Mouse (Mus musculus) embryo, embryonic 11.5 days (tissue): ENCODE measurements at regions not wholly inside any gene's neighbourhood (a gene's known extent, or its start where the extent isn't known, plus 50 kb on each side); places are given as distances from the start of the nearest gene placed in this dataset.
"Not testable (repeated sequence)": the region's sequence is repeated elsewhere in the genome, so short reads cannot be mapped to it uniquely, and the experiment has no call there.

Source experiments
- DNase-seq: peaks from one replicate; pipeline ENCODE4 v3.0.0-alpha.2; 2012; ENCODE audit warnings: low read depth, low spot score

DNA sequence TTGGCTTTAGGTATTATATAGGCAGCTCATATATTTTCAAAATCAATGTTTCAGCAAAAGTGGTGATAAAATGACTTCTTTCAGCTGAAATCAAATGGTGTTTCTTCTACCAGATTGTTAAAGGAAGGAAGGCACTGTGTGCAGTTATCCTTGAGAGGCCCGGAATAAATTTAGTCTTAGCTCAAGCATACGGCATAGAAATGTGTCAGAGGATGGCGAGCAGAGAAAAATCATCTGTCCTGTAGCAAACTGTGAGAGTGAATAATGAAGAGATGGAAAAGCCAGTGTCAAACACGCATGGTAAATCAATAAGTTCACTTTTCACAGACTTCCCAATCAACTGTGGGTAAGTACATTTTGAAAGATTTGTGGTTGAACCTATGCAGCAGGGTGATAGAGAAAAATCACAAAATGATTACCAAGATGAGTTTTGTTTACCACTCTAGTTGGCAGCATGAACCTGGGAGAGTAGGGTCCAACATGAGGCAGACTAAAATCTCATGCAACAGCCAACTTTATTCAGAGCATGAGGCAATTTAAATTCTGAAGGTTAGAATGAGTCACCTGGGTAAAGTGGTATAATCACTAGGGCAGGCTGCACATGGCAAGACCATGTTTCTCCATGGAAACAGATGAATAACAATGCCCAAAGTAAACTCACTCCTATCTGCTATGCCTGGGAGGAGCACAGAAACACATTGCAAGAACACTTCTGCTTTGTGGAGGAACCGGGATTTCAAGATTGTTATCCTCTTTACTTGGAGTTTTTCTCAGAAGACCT is 55.7 kb downstream of the AI429214 start:
- no peak for DNase-seq

DNA sequence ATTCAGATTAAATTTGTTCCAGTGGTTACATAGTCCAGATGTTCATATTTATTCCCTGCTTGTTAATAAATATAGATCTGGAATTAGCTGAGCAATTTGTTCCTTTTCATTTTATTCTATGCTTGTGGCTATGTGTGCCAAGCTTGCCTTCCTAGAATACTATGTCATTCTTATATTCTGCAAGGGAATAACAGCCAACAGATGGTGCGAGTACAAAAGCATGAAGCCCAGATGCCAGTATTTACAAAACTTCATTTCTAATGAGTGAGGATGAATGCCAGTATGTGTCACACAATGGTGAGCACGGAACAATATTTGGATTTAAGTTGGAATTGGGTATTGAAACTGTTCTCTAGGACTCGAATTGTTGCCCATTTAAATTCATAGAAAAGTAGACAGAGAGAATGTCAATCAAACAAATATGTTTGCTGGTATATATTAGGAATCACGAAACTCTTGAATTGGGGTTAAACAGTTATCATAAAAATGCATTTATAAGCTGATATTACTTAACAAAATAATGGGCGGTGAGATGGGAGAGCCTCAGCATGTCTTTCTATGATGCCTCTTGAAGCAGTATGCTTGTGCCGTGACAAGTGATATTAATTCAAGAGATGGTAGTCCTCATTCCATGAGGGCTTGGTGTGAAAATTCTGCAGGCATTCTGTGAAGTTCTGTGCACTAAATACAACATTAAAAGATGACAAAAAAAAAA is 56.7 kb downstream of the AI429214 start:
- DNase-seq: no peak

DNA sequence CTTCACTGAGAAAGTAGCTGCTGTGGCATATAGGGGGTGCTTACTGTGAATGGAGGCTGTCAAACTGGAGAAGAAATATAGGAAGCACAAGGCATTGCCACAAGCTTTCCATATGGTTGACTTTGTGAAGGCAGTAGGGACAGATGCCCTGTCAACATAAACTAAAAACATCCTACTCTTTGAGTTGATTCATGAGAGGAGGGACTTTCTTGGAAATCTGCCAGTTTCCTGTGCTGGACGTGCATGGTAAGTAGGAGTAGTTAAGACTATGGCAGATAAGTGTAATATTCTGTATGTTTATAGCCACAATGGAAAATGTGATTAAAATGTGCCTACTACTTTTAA is 57.3 kb downstream of the AI429214 start:
- no peak for DNase-seq

DNA sequence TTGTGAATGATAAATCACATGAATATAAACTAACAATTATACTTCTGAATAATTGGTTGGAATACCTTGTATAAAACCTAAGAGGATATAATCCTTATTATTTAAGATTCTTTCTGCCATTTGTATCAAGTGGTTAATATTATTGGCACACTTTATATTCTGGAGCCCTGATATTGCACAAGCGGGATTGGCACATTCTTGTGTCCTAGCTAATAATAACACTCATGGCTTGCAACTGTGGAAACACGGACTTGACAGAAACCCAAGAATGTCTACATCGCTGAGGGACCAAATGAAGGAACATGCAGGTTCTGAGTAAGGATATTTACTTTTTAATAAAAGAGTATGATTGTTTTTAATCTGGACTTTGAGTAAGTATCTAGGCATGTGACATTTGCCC is 63.0 kb downstream of the AI429214 start:
- DNase-seq: no peak

DNA sequence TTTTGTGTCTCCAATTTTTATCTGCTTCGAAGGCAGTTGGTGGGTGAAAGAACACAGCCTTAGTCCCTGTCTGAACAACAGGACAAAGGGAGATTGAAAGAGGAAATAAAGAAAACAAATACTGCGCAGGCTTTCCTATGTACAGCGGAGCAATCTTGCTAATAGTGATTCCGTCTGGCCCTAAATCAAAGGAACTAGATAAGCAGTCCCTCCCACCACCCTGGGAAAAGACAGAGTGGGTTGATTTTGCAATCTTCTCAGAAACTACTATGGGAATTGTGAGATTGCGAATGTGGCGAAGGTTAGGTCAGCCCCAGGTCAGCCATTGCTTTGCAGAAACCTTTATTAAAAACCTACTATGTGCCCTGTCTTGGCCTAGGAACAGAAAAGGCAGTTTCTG is 65.0 kb downstream of the AI429214 start:
- no peak for DNase-seq

DNA sequence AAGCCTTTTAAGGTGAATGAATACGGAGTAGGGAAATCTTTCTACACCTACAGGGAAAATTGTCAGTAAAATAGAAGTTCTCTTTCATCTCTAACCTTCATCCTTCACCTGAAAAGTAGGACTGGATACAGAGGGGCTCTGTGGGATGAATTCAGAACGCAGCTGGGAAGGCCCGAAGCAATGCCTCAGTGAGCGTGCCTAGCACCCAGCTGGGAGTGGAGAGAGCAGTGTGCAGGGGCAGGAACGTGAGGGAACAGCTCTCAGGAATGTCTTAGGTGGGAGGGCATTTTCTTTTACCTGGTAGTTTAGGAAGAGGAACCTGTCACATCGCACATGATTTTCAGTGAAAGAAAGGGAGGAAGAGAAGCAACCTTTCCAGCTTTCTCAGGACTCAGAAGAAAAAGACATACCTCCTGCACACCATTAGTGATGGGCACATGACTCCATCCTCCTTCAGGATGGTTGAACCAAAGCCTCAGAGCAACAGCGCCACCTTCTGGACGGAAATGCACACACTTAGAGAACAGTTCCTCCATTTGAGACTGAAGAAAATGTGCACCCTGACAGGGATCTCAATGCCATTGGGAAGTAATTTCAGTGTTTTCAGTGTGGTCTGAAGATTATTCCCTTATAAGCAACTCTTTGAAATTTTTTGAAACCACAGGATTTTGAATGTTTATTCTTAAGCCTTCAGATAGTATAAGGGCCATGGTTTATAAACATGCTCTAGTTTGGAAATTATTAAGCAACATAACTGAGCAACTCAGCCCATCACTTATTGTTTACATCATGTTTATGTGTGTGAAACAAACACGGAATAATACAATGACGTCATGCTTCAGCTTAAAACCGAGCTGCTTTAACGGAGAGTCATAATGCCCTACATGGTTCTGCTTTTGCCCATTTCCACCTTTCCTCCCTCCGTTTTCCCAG is 68.9 kb downstream of the AI429214 start:
- DNase-seq: peak; percentile 69

DNA sequence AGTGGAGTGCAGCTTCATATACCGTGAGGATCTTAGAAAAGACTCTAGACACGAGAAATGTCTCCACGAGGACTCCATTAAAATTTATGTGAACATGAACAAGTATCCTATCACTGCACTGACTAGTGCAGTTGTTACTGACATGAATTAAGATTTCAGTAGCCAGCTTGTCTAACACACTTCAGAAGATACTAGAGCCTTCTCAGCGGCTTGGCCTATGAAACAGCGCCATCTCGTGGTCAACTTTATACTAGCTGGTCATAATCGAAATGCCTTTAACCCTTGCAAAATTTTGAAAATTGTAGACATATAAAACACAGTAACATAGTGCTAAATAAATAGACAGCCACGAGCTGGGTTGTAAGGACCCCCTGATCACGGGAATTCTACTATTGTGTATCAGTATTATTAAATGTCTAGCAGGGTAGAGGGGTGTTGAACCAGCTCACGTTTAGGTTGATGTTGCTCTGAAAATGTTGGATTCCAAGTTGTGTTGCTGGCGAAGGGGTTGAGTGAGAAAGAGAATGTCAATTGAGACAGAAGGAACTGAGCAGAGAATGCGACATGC is 70.4 kb downstream of the AI429214 start:
- DNase-seq: peak; percentile 56

DNA sequence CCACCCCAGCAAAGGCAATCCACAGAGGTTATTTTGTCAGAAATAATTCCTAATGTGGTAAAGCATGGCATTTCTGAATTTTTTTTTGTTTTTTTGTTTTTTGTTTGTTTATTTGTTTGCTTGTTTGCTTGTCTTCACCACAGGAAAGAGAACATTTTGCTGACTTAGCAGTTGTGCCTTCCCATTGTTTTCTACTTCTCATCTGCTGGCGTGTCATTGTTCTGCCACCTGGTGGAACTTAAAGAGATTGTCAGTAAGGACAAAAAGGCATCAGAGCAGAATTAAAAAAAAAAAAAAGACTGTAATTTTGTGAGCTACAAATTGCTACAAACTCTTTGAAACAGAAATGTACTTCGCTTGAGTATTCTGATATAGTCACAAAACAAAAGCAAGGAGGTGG is 79.5 kb downstream of the AI429214 start:
- no peak for DNase-seq

DNA sequence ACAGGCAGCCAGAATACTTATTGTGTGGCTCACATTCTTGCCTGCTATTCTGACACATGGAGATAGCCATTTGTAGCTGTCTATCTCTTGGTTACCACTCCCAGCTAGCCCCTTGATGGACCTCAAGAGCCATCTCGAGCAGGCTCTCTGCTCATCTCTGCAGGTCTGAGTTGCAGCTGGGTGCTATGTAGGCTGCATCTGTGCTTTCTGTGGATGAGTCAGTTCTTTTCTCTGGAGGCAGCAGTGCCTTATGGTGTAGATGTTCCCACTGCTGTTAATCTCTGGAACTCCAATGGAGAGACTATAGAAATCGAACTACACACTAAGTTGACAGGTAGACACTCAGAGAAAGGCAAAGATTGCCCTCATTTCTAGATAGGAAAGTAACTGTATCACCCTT is 106.3 kb downstream of the AI429214 start:
- DNase-seq: no peak

DNA sequence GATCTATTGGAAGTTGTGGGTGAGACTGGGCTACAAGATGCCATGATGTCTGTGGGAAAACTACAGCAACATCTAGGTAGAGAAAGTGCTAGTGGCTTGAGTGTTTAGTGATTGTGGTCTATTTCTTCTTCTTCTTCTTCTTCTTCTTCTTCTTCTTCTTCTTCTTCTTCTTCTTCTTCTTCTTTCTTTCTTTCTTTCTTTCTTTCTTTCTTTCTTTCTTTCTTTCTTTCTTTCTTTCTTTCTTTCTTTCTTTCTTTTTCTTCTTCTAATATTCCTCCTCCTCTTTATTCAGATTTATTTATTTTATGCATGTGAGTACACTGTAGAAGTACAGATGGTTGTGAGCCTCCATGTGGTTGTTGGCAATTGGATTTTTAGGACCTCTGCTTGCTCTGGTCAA is 119.0 kb downstream of the AI429214 start:
- not testable (repeated sequence) for DNase-seq

DNA sequence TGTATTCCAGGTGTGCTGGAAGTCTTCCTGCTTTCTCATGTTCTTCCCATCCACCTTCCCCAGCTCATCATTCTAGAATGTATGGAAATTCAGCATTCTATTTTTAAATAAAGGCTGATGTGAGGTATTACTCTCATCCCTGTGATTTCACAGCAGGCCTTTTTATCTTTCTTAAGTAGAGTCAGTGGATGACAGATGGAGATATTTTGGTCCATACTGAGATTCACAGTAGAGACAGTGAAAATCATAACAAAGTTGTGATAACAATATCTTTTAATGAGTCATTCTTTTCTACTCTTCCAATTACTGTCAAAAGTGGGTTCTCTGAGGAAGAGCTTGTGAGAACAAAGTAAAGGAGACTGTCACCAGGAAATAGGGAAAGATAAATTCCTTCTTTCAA is 132.4 kb downstream of the AI429214 start:
- no peak for DNase-seq

DNA sequence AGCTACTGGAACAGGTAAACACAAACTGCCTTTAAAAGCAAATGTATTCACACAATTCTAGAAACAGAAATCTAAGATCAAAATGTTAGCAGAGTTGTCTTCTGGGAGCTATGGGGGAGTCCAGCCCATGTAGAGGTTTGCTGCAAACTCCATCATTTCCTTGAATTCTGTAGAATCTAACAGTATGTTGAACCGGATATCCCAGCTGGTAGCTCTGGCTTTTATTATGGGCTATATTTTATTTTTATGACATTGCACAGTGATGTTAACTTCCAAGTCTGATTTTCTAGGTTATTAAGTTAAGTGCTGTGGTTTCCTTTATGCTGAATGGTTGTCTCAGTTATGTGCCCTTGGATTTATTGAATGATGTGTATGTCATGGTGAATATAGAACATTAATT is 136.3 kb downstream of the AI429214 start:
- no peak for DNase-seq

DNA sequence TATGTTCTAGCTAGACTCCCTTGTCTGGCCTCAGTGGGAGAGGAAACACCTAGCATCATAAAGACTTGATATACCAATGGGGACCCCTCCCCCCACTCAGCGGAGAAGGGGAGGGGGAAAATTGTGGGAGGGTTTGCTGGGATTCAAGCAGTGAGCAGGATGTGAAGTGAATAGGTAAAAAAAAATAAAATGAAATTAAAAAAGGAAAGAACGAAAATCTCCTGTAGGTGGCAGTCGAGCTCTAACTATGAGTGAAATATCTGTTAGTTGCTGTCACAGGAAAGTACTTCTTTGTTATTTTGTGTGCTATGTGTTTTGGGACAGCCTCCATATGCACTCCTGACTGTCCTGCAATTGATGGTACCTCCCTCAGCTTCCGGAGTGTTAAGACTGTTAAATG is 138.6 kb downstream of the AI429214 start:
- peak; percentile 27 for DNase-seq

DNA sequence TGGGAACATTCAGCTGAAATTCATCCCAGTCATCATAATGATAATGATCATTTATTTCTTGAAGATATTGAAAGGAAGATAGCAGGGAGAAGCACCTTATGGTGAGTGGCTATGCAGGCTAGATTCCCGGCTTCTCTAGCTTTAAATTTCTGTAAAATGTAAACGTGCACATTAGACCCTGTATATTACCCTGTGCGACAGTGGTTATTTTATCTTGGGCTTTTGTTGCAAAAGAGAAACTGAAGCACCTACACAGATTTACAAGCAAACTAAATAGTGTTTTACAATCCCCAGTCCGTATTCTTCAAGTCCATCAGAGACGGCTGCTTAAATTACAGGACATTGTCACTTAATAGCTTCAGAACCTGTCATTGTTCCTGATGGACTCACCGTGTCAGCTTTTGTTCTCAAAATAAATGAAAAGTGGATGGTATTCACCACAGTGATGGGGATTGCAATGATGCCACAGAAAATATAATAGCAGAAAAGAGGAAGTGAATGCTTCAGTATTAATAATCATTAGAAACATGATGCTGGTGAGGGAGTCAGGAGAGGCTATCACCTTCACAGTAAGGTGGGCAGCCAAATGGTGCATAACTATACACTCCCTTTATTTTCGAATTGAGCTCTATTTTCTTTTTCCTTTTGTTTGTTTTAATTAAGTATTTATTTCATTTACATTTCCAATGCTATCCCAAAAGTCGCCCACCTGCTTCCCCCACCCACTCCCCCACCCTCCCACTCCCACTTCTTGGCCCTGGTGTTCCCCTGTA is 141.0 kb downstream of the AI429214 start:
- no peak for DNase-seq

DNA sequence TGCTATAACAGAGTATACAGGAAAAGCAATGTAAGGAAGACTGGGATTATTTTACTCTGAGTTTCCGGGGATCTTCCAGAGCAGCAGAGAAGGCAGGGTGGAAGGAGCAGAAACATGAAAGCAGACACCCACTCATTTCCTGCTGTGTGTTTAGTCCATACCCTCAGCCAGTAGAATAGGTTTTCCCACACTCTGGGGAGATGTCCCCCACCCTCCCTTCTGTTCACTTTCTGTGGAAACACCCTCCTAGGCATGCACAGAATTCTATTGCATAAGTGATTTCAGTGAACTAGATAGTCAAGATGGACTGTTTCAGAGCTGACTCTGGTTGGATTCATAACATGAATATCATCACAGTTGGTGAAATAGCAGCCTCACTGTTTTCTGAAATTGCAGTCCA is 156.9 kb downstream of the AI429214 start:
- no peak for DNase-seq

DNA sequence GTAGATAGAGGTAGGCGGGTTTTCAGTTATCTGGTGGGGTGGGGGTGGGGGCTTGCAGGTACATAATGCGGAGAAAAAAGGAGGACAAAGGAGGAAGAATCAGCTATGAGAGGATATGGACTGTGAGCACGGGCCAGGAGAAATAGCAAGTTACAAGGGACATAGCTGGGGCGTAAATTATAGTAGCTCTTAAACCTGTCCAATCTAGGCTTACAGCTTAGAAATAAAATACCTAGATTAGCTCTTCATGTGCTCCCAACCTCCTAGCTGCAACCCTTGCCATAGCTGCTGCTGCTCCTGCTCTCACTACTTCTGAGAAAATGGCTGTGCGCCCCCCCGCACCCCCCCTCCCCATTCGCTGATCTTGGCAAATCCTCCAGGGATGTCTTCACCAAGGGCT is 161.0 kb downstream of the AI429214 start:
- no peak for DNase-seq

DNA sequence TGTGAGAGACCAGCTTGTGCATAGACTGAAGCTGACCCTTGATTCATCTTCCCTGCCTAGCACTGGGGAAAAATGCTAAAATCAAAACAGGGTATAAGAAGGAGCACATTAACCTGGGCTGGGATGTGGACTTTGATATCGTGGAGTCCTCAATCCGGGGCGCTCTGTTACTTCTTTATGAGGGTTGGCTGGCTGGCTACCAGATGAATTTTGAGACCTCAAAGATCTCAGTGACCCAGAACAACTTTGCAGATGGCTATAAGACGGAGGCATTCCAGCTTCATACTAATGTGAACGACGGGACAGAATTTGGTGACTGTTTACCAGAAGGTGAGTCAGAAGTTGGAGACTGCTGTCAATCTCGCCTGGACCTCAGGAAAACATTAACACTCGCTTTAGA is 161.5 kb downstream of the AI429214 start:
- no peak for DNase-seq

DNA sequence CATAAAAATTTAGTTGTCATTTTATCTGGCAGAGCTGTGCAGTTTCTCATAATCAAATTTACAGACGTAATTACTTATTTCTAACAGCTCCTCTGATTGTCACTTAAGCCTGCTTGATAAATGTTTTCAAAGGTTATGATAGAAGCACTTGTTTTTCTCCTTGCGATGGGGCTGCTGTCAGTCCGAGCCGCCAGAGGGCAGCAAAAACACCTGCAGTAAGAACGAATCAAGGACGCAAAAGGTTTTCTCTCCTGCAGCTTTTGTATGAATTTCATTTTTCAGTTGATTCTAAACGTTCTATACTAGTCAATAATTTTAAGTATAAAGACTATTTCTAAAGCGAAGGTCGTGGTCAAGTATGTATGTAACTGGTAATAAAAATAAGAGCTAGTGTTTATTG is 166.1 kb downstream of the AI429214 start:
- peak; percentile 47 for DNase-seq

DNA sequence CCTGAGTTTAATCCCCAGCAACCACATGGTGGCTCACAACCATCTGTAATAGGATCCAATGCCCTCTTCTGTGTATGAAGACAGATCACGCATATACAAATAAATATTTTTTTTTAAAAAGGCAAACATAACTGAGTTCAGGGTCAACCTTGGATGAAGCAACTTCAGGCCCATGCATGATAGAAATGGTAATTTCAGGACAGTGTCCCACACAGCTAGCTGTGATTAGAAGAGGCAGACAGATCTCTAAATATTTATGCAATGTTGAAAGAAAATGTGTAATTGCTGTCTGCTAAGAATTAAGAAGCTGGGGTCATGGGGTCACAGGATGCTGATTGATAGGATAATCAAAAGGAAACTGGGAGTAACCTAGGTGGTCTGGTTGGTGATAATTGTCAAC is 203.5 kb downstream of the AI429214 start:
- no peak for DNase-seq

DNA sequence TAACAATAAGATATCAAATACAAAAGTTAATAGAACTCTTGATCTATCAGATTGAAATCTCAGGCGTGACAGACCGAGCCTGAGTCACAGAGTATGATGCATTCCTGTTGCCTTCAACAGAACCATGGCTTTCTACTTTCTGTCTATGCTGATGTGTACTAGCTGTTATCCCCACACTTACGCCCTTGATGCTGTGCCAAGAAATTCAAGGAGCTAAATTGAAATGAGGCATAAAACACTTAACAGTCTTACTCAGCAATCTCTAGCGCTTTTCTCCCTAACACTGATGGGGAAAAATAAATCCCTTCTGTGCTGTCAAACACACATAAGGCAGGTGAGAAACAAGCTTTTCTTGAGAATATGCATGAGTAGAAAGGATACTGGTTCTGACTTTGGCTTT is 222.5 kb downstream of the AI429214 start:
- DNase-seq: no peak

DNA sequence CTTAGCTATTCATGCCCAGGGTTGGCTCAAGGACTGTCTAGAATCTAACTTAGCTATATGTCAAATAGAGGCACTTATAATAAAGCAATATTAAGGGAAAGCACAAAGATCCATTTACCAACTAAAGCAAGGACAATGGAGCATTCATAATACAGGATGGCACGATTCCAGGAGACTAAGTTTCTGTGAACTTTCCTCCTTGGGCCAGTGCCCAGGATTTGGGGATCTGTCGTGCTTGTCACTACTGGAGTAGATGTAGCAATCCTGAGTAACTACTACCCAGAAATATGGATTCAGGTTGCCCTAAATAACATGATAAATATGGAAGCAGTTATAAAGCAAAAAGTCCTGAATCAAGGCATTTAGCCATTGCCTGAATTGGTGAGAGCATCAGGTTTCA is 233.7 kb downstream of the AI429214 start:
- DNase-seq: no peak
